Mouse (Mus musculus): ENCODE results near the gene Hmg20b.

DNA sequence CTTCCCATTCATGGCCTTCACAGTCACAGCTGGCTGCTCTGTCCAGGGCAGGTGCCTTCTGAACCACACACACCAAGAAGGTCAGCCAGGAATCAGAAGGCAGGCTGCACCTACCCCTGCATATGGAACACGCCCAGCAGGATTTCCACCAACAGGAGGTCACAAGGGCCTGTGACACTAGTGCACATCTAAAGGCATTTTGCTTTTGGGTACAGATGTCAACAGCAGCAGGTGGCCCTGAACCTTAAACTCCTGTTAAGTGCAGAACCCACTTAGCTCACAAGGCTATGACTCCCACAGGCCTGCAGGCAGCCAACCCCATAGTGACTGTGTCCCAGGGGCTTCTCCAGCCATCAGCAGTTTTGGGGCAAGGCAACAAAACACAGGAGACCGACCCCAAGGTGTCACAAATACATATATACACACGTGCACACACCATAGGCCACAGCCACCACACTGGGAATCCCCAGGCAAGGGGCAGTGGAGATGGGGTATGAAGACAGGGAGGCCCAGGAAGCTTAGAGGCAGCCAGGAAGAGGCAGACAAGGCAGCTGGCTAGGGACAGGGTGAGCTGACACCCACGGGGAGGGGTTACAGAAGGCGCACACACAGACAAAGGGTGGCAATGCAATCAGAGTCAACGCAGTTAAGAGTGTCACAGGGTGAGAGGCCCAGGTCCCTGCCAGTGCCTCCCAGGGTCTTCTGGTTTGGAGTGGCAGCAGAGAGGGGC, 16.4 kb upstream of the Hmg20b start:
- TF ChIP-seq CTCF (IDR thresholded peaks at IDR 0.05; ENCODE audit: borderline replicate concordance, insufficient read depth, low read depth, low read length) (no peak), POLR2A (IDR thresholded peaks at IDR 0.05; ENCODE audit: borderline replicate concordance, insufficient read depth, low read length) (no peak)

All from cerebellum, adult 2 months (tissue).